9 mouse cellular contexts compared by ENCODE assay signal in genomic region chr6:100127221-100128143, GRCm38 (mm10).
DNase-seq lines count a peak whose midpoint lies in the region; ATAC-seq and TF ChIP-seq lines count a peak whose summit lies in the region.
"Had no signal": no experiment of that assay in that cellular context is flagged by ENCODE, and none has a peak within 500 bp of the region (broad histone marks: within the 10 kb centered on the region; RNA-seq: fewer than 3 reads in every experiment).

No protein-coding gene starts in this region.

- H3K79me2 ChIP-seq in C2C12 (ENCODE audit: control insufficient read depth, insufficient read depth) = no peaks in the 10 kb centered on the region

- no peak overlapping the region for H3K27ac ChIP-seq in lung, embryonic 16.5 days (ENCODE audit: low read length)
- H3K27ac ChIP-seq: liver, embryonic 15.5 days had no signal

- H3K79me3 ChIP-seq in C2C12 (ENCODE audit: low read depth) = no peaks in the 10 kb centered on the region

- 33% methylated on average over 15 of the region's 15 CpGs for whole genome bisulfite sequencing in lung, embryonic 16.5 days

- no peak overlapping the region for H3K4me2 ChIP-seq in lung, embryonic 16.5 days (ENCODE audit: low read depth, low read length)
- H3K4me2 ChIP-seq: liver, embryonic 15.5 days had no signal

- H3K9ac ChIP-seq in lung, embryonic 16.5 days (ENCODE audit: low read length) = no peak overlapping the region
- H3K9ac ChIP-seq: liver, embryonic 15.5 days had no signal

- peak; percentile 92 for ATAC-seq in lung, embryonic 16.5 days (ENCODE audit: low read depth)
- no peak for ATAC-seq in activated CD4-positive, CD25-positive, alpha-beta regulatory T cell, adult 4 months

- H3K9me3 ChIP-seq in lung, embryonic 16.5 days (ENCODE audit: control insufficient read depth, low read length) = 0 out of 2 replicates have a peak, but pooled peaks cover 5% of the 10 kb centered on the region
- H3K9me3 ChIP-seq: liver, embryonic 15.5 days had no signal

- peaks cover 25% of the 10 kb centered on the region for H3K27me3 ChIP-seq in C2C12 (ENCODE audit: control insufficient read depth, insufficient read depth, insufficient read length)
- H3K27me3 ChIP-seq in lung, embryonic 16.5 days (ENCODE audit: control insufficient read depth, insufficient read depth, low read depth, low read length) = no peaks in the 10 kb centered on the region

- peak; percentile 73 for DNase-seq in cerebellum, adult 8-10 months
- DNase-seq in frontal cortex, postnatal 10 days (ENCODE audit: low spot score in 2 of 2) = peak; percentile 74 to 76
- peak; percentile 93 for DNase-seq in heart, postnatal 4 days
- peak; percentile 74 to 80 for DNase-seq in layer of hippocampus, adult 8-10 months (ENCODE audit: low spot score in 2 of 2)
- DNase-seq in retina, postnatal 7 days (ENCODE audit: low read depth, low spot score) = peak; percentile 66

- H3K4me1 ChIP-seq in lung, embryonic 16.5 days (replicated peaks; ENCODE audit: control insufficient read depth, insufficient read depth, low read length) = peaks cover 13% of the 10 kb centered on the region
- H3K4me1 ChIP-seq: liver, embryonic 15.5 days had no signal

- no peak overlapping the region for H3K4me3 ChIP-seq in C2C12 (ENCODE audit: insufficient read depth, poor library complexity, severe bottlenecking)
- no peak overlapping the region for H3K4me3 ChIP-seq in lung, embryonic 16.5 days (ENCODE audit: low read length)
- H3K4me3 ChIP-seq: liver, embryonic 15.5 days had no signal

- no peaks in the 10 kb centered on the region for H3K36me3 ChIP-seq in C2C12 (ENCODE audit: control insufficient read depth, insufficient read depth)
- H3K36me3 ChIP-seq in lung, embryonic 16.5 days (ENCODE audit: control insufficient read depth, insufficient read depth, low read length) = no peaks in the 10 kb centered on the region
- H3K36me3 ChIP-seq: liver, embryonic 15.5 days had no signal

- H3ac ChIP-seq in C2C12 (ENCODE audit: control insufficient read depth, insufficient read length, low read depth) = no peak overlapping the region

- TF ChIP-seq CTCF in C2C12 (IDR thresholded peaks at IDR 0.05; ENCODE audit: control insufficient read depth, insufficient read depth, insufficient read length) = no peak

TF ChIP-seq in C2C12, 6 proteins besides CTCF, POLR2A, EP300 and RAD21:
- no peak for TF ChIP-seq MAX (IDR thresholded peaks at IDR 0.05)
- TF ChIP-seq USF1 (IDR thresholded peaks at IDR 0.05; ENCODE audit: low read depth) = no peak
- peak; percentile 34 for TF ChIP-seq MYOD1 (IDR thresholded peaks at IDR 0.05; ENCODE audit: control insufficient read depth, insufficient read length, low read depth)
- no peak for TF ChIP-seq CEBPB (IDR thresholded peaks at IDR 0.05; ENCODE audit: low read depth)
